Mouse (Mus musculus): ENCODE measurements around the gene Lca5l.

DNA sequence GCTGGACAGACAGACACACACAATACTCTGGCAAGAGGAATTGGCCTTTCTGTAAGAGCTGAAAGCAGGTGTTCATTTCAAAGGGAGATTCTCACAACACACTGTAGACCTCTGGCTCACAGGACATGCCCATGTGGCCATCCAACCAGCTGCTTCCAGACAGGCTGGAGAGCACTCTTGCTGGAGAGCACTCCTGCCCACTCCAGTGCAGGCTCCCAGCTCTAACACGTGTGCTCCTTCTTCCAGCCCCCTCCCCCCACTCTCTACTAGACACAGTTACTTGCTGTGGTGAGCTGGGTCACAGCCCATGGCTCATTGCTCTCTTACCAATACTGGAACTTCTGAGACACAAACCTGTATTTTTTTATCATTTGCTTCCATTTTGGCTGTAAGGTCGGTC lies 16.7 kb downstream of the Lca5l start:
- TF ChIP-seq POLR2A (IDR thresholded peaks at IDR 0.05; ENCODE audit: low read depth, low read length) (no peak), CTCF (IDR thresholded peaks at IDR 0.05; ENCODE audit: borderline replicate concordance, insufficient read depth, low read length) (no peak)
